Mouse (Mus musculus) cerebellum, postnatal 4 days (tissue): ENCODE data around the gene Snhg11.
"Not testable (repeated sequence)": the region's sequence is repeated elsewhere in the genome, so short reads cannot be mapped to it uniquely, and the experiment has no call there.

ENCODE experiments used
- DNase-seq, 2 experiments: peaks; one replicate each; pipeline ENCODE4 v3.0.0; 2022; ENCODE audit warnings: low spot score in 2 of 2, mixed read lengths in 1 of 2

Gene Snhg11

DNA sequence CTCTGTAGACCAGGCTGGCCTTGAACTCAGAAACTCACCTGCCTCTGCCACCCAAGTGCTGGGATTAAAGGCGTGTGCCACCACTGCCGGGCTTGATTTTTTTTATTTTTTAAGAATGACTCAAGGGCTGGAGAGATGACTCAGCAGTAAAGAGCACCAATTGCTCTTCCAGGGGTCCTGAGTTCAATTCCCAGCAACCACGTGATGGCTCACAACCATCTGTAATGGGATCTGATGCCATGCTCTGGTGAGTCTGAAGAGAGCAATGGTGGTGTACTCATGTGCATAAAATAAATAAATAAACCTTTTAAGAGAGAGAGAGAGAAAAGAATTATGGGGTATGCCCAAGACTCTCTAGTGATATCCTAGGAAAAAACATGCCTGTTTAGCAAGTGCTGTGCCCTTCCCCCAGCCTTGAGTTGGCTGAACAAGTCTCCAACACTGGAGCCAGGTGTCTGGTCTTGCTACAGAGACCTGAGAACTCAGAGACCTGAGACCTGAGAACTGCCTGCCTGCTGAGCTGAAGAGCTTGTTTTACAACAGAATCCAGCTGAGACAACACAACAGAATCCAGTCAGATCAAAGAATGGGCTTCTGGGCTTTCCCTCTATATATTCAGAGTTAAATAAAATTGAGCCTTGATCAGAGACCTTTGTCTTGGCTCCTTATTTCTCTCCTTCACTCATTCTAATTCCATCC lies 5.8 kb upstream of the Snhg11 start:
- no peak for DNase-seq

GRCm38 (mm10) chr2:158370173-158370550 lies 5.3 kb upstream of the Snhg11 start:
- no peak for DNase-seq

DNA sequence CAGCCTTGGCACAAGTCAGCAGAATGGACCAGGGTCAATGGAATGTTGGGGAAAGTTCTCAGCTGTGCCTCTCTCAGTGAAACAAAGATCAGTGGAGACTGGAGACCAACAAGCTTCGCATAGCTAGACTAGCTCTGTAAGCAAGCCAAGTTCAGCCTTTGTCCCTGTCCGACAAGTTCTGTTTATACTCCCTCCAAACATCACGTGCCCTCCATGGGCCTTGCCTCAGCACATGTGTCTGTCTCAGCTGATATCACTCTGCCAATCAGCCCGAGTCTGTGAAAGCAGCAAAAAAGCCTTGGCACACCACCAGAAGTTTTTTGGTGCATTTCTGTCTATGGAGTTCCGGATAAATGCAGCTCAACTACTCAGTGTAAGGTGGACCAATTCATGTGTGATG lies 2.4 kb upstream of the Snhg11 start:
- no peak for DNase-seq

- no peak for DNase-seq
These were observed 1.9 kb upstream of the Snhg11 start for GRCm38 (mm10) chr2:158373516-158373915.

GRCm38 (mm10) chr2:158376123-158376687 lies 767 bp downstream of the Snhg11 start:
- DNase-seq = no peak

GRCm38 (mm10) chr2:158376798-158377197 lies 1.4 kb downstream of the Snhg11 start:
- no peak for DNase-seq

DNA sequence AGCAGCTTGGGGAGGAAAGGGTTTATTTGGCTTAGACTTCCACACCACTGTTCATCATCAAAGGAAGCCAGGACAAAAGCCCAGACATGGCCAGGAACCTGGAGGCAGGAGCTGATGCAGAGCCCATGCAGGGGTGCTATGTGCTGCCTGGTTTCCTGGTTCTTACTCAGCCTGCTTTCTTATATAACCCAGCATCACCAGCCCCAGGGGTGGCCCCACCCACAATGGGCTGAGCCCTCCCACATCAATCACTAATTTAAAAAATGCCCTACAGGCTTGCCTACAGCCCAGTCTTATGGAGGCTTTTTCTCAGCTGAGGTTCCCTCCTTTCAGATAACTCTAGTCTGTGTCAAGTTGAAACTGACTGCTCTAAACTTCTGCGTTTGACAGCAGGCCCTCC lies 2.4 kb downstream of the Snhg11 start:
- DNase-seq = no peak

- peak in 1 of 2 experiments; percentile 60 for DNase-seq
These were observed 4.1 kb downstream of the Snhg11 start for GRCm38 (mm10) chr2:158379354-158380078.

- DNase-seq = no peak
These were observed 10.6 kb downstream of the Snhg11 start for GRCm38 (mm10) chr2:158386072-158386471.

DNA sequence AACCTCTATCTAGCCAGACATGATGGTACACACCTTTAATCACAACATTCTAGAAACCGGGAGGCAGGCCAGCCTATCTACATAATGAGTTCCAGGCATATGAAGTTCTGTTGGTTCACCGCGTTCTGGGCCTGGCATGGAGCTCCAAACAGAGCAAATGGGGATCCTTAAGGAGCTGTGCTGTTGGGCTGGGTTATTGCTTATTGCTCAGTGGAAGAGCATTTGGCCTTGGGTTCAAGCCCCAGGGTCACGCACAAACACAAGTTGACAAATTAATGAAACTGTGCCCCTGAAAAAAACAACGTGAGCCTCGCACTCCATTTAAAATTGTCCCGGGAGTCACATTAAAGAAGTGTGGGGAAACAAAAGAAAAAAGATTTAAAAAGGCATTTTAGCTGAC lies 14.0 kb downstream of the Snhg11 start:
- DNase-seq = no peak

GRCm38 (mm10) chr2:158396369-158396768 lies 20.9 kb downstream of the Snhg11 start:
- DNase-seq = no peak

GRCm38 (mm10) chr2:158397140-158397539 lies 21.7 kb downstream of the Snhg11 start:
- DNase-seq = not testable (repeated sequence)

DNA sequence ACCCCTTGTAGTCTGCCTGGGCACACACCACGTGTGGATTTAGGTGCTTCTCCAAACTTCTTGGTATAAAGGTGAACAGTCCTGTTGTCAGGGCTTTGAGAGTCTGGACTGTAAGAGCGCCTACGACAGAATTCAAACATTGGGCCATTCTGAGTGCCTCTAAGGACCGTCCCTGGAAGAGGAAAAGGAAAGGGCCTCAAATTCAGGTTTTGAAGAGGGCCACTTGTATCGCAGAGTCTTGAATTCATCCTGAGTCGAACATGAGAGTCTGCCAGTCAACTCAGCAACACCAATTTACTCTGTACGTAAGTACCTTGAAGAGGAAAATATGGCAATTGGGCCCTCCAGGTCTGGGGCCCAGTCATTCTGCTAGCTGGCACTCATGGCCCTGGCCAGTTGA lies 27.5 kb downstream of the Snhg11 start:
- no peak for DNase-seq

- DNase-seq = no peak
These were observed 33.7 kb downstream of the Snhg11 start for GRCm38 (mm10) chr2:158408997-158409594.

DNA sequence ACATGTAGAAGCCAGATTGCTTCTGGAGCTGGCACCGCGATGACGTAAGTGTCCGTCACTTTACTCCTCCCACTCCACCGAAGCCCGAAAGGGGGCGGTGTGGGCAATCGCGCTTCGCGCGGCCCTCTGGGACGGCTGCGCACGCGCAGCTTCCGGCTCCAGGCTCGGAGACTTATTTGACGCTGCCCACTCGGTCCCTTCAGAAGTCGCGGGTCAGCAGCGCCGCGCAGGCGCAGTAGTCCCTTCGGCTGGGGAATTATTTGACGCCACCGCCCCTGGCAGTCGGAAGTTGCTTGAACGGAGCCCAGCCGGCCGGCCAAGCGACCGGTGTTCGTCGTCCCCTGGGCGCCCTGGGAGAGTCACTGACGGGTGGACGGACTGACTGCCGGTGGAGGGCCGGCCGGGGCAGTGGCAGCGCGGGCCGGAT lies 34.2 kb downstream of the Snhg11 start, which contains the start of gene Ralgapb:
TSS of gene Ralgapb (plus strand) at position 254 of the 427 bp plus-strand sequence.
- DNase-seq = peak; percentile 99

- peak; percentile 25 to 40 for DNase-seq
These were observed 34.9 kb downstream of the Snhg11 start for GRCm38 (mm10) chr2:158410022-158411014.

- no peak for DNase-seq
These were observed 37.8 kb downstream of the Snhg11 start for GRCm38 (mm10) chr2:158413240-158413639.

DNA sequence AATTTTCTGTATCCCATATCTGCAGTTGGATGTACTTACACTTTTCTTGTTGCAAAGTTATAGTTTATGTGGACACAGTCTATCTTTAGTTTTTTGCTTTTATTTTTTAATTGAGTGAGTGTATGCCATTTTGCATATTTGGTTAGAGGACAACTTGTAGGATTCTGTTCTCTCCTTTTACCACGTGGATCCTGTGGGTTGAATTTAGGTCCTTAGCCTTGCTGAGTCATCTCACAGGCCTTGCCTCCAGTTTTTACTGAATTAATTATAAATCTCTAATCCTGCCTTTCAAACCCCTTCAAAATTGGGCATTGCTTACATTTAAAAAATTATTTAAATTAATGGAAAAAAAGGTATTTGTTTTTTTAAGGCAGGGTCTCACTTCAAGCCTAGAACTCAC lies 40.4 kb downstream of the Snhg11 start:
- DNase-seq = no peak

- DNase-seq = no peak
These were observed 43.2 kb downstream of the Snhg11 start for GRCm38 (mm10) chr2:158418663-158419062.
